Mouse (Mus musculus) limb, embryonic 14.5 days (tissue): Measurements from ENCODE around the gene Elk4. TPM values are rescaled to one million over a fixed set of nuclear protein-coding genes. Genes with fewer than 3 reads are reported as not detected.

Source experiments
- ATAC-seq: fragments of 200-750 bp; cut with Nextera tagmentation; 2 replicates; pipeline ENCODE4 v1.8.0; 2017; ENCODE audit warnings: low read depth, moderate number of reproducible peaks, moderate TSS enrichment; ENCODE audit not compliant: low FRiP score
- DNase-seq: peaks from one replicate; pipeline ENCODE4 v3.0.0-alpha.2; 2015; ENCODE audit warnings: low spot score
- H3K27ac ChIP-seq: fragments of 300-500 bp; sonication (generic); replicated peaks from 2 replicates; pipeline ENCODE4 v1.5.1; 2014; ENCODE audit warnings: low read depth, mild to moderate bottlenecking, low read length, moderate library complexity, mixed read lengths
- H3K27me3 ChIP-seq: fragments of 300-500 bp; sonication (generic); 2 replicates; pipeline ENCODE4 v1.6.1; 2014; ENCODE audit warnings: low read length, mixed read lengths; ENCODE audit not compliant: control insufficient read depth, insufficient read depth
- H3K36me3 ChIP-seq: fragments of 300-500 bp; sonication (generic); 2 replicates; pipeline ENCODE4 v1.6.1; 2014; ENCODE audit warnings: mild to moderate bottlenecking, low read length, moderate library complexity, mixed read lengths; ENCODE audit not compliant: control insufficient read depth, insufficient read depth
- H3K4me1 ChIP-seq: fragments of 300-500 bp; sonication (generic); 2 replicates; pipeline ENCODE4 v1.6.1; 2014; ENCODE audit warnings: antibody characterized with exemption, low read length, mixed read lengths; ENCODE audit not compliant: control insufficient read depth, insufficient read depth
- H3K4me2 ChIP-seq: fragments of 300-500 bp; sonication (generic); replicated peaks from 2 replicates; pipeline ENCODE4 v1.6.1; 2014; ENCODE audit warnings: low read depth, mild to moderate bottlenecking, low read length, moderate library complexity; ENCODE audit not compliant: severe bottlenecking
- H3K4me3 ChIP-seq: fragments of 300-500 bp; sonication (generic); replicated peaks from 2 replicates; pipeline ENCODE4 v1.5.1; 2014; ENCODE audit warnings: low read length
- H3K9ac ChIP-seq: fragments of 300-500 bp; sonication (generic); 2 replicates; pipeline ENCODE4 v1.6.1; 2014; ENCODE audit warnings: mild to moderate bottlenecking, low read depth, low read length, moderate library complexity; ENCODE audit not compliant: severe bottlenecking
- H3K9me3 ChIP-seq: fragments of 300-500 bp; sonication (generic); 2 replicates; pipeline ENCODE4 v1.6.1; 2016; ENCODE audit warnings: low read length; ENCODE audit not compliant: control insufficient read depth
- POLR2A ChIP-seq: fragments of 200-500 bp; IDR thresholded peaks from 2 replicates; pipeline ENCODE4 v1.8.0; 2012; ENCODE audit warnings: inconsistent platforms, mild to moderate bottlenecking, moderate library complexity, borderline replicate concordance; ENCODE audit not compliant: insufficient read depth, insufficient read length; ENCODE audit errors: extremely low read depth
- WGBS: fragments of 180-500 bp; shearing (Covaris S2); extraction: QIAGEN DNeasy Blood & Tissue Kit; methylation state at CpG from one replicate; pipeline ENCODE4 v1.1.7; 2014; 5-methylcytosine and 5-hydroxymethylcytosine counted together
- polyA plus RNA-seq, 2 experiments: library from polyadenylated mRNA; depleted of rRNA in 1 of 2; stranded (reverse) in 1 of 2; unstranded in 1 of 2; fragments of >200 nt; fragmentation: Nextera tagmentation in 1 of 2; extraction: Ambion mirVana in 1 of 2; gene quantifications; 2 replicates each; pipeline versions ENCODE4 v1.2.1 to v1.2.3; 2012 to 2014

Elk4 gene
- polyA plus RNA-seq, 2 experiments = 30.0 to 36.6 TPM

GRCm38 (mm10) chr1:131970322-131970660, 37.1 kb upstream of the Elk4 start:
- TF ChIP-seq POLR2A = no peak
- Histone ChIP-seq H3K4me1 (peaks cover 22% of the 10 kb centered on the region), H3K4me2 (no peak overlapping the region), H3K9me3 (no peaks in the 10 kb centered on the region), H3K9ac (no peak overlapping the region), H3K4me3 (no peak overlapping the region), H3K27ac (no peak overlapping the region), H3K27me3 (no peaks in the 10 kb centered on the region), H3K36me3 (no peaks in the 10 kb centered on the region)
- ATAC-seq = no peak; the same call in 1 of the 2 replicates
- no peak for DNase-seq
- whole genome bisulfite sequencing = 36% methylated on average over 5 of the region's 5 CpGs

- Histone ChIP-seq H3K4me3 (no peak overlapping the region), H3K27ac (0 out of 2 replicates have a peak overlapping the region, but pooled peaks have one; percentile 33), H3K36me3 (no peaks in the 10 kb centered on the region), H3K9ac (peak overlapping the region; percentile 42), H3K4me1 (peaks cover 22% of the 10 kb centered on the region), H3K9me3 (no peaks in the 10 kb centered on the region), H3K27me3 (no peaks in the 10 kb centered on the region), H3K4me2 (0 out of 2 replicates have a peak overlapping the region, but pooled peaks have one; percentile 1)
- peak; percentile 26 for DNase-seq
- 14% methylated on average over 15 of the region's 16 CpGs for WGBS
- peak; percentile 75 for ATAC-seq
- TF ChIP-seq POLR2A = no peak
These were observed 36.5 kb upstream of the Elk4 start for GRCm38 (mm10) chr1:131970661-131971520.

GRCm38 (mm10) chr1:131971771-131972497, 35.5 kb upstream of the Elk4 start:
- Histone ChIP-seq H3K4me1 (peaks cover 22% of the 10 kb centered on the region), H3K9ac (peak overlapping the region; percentile 34), H3K36me3 (no peaks in the 10 kb centered on the region), H3K4me2 (no peak overlapping the region), H3K4me3 (no peak overlapping the region), H3K27me3 (no peaks in the 10 kb centered on the region), H3K27ac (no peak overlapping the region), H3K9me3 (no peaks in the 10 kb centered on the region)
- no peak for TF ChIP-seq POLR2A
- no peak for ATAC-seq
- DNase-seq = no peak
- WGBS = 23% methylated on average over 14 of the region's 15 CpGs

- TF ChIP-seq POLR2A = no peak
- Histone ChIP-seq H3K9ac (0 out of 2 replicates have a peak overlapping the region, but pooled peaks have one; percentile 34), H3K4me2 (no peak overlapping the region), H3K9me3 (no peaks in the 10 kb centered on the region), H3K27ac (no peak overlapping the region), H3K36me3 (no peaks in the 10 kb centered on the region), H3K4me1 (peaks cover 22% of the 10 kb centered on the region), H3K27me3 (no peaks in the 10 kb centered on the region), H3K4me3 (no peak overlapping the region)
- 27% methylated on average over 13 of the region's 13 CpGs for WGBS
- DNase-seq = no peak
- ATAC-seq = no peak
These were observed 34.7 kb upstream of the Elk4 start for GRCm38 (mm10) chr1:131972498-131973334.

GRCm38 (mm10) chr1:131973991-131974390, 33.4 kb upstream of the Elk4 start:
- Histone ChIP-seq H3K9me3 (no peaks in the 10 kb centered on the region), H3K4me3 (no peak overlapping the region), H3K4me2 (no peak overlapping the region), H3K4me1 (peaks cover 22% of the 10 kb centered on the region), H3K9ac (no peak overlapping the region), H3K36me3 (no peaks in the 10 kb centered on the region), H3K27ac (no peak overlapping the region), H3K27me3 (no peaks in the 10 kb centered on the region)
- DNase-seq (no peak), ATAC-seq (no peak)
- no peak for TF ChIP-seq POLR2A
- 78% methylated on average over 5 of the region's 6 CpGs for WGBS
